Mouse (Mus musculus): Measurements from ENCODE around the gene Txlng. TPM values are rescaled to one million over a fixed set of nuclear protein-coding genes. Genes with fewer than 3 reads are reported as not detected.

Txlng gene
- polyA plus RNA-seq, 1 experiment from 2014 or later = 13.4 TPM

DNA sequence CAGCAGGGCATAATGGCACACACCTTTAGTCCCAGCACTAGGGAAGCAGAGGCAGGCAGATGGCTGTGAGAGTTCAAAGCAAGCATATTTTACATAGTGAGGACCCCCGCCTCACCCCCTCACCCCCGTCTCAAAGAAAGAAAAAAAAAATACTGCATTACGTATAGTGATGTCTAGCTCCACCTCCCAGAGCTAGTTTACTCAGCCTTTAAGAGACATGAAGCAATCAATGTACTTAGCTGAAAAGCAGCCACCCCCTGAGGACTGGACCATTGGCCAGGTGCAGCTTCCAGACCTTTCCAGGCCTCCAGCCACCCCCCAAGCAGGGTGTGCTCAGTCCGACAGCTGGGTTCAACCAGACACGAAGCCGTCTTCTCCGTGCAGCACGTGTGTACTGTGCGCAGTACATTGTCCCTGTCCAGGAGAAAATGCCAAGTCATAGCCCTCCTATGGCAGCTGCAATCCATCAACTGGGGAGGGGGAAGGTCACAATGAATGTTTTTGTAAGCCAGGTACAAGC, 93.1 kb downstream of the Txlng start:
- Histone ChIP-seq H3K4me1 (ENCODE audit: control insufficient read depth, insufficient read depth, low read length) (no peaks in the 10 kb centered on the region), H3K4me3 (ENCODE audit: low read length) (peak overlapping the region; percentile 46), H3K4me2 (ENCODE audit: low read depth, low read length) (peak overlapping the region; percentile 52), H3K9me3 (ENCODE audit: control insufficient read depth, low read length) (no peaks in the 10 kb centered on the region), H3K9ac (ENCODE audit: low read depth, low read length) (peak overlapping the region; percentile 58), H3K27ac (ENCODE audit: low read length) (peak overlapping the region; percentile 94), H3K36me3 (ENCODE audit: control insufficient read depth, insufficient read depth, low read length) (no peaks in the 10 kb centered on the region), H3K27me3 (replicated peaks; ENCODE audit: control insufficient read depth, insufficient read depth, low read length) (no peaks in the 10 kb centered on the region)
- 24% methylated on average over 9 of the region's 9 CpGs for WGBS
- ATAC-seq = peak; percentile 95

- peak; percentile 81 for ATAC-seq
- H3K36me3 ChIP-seq (ENCODE audit: control insufficient read depth, insufficient read depth, low read length) = no peaks in the 10 kb centered on the region
Measured at GRCm38 (mm10) chrX:162734997-162735929, 94.0 kb downstream of the Txlng start.

DNA sequence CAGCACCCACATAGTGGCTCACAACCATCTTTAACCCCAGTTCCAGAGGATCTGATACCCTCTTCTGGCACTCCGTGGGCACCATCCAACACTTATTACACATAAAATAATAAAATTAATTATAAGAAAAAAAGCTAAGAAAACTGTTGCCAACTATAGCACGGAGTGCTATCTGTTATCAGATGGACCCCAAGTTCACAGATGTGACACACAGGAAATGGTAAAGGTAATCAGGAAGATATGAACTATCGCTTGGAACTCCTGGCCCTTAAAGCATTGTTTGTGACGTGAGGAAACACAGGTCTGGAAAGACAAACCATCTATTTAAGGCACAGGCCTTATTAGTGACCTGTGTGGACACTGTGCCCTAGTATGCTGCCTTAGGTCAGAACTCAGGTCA, 99.2 kb downstream of the Txlng start:
- H3K27ac ChIP-seq (ENCODE audit: low read length) = no peak overlapping the region
- H3K4me2 ChIP-seq (ENCODE audit: low read depth, low read length) = no peak overlapping the region
- H3K4me3 ChIP-seq (ENCODE audit: low read length) = no peak overlapping the region
- no peak overlapping the region for H3K9ac ChIP-seq (ENCODE audit: low read depth, low read length)
- no peaks in the 10 kb centered on the region for H3K4me1 ChIP-seq (ENCODE audit: control insufficient read depth, insufficient read depth, low read length)
- H3K9me3 ChIP-seq (ENCODE audit: control insufficient read depth, low read length) = no peaks in the 10 kb centered on the region
- H3K36me3 ChIP-seq (ENCODE audit: control insufficient read depth, insufficient read depth, low read length) = no peaks in the 10 kb centered on the region
- no peak for ATAC-seq
- H3K27me3 ChIP-seq (replicated peaks; ENCODE audit: control insufficient read depth, insufficient read depth, low read length) = no peaks in the 10 kb centered on the region
- WGBS = 88% methylated on average over 4 of the region's 4 CpGs

More at GRCm38 (mm10) chrX:162734997-162735929, 94.0 kb downstream of the Txlng start:
- H3K4me2 ChIP-seq (ENCODE audit: low read depth, low read length) = peak overlapping the region; percentile 52
- no peaks in the 10 kb centered on the region for H3K4me1 ChIP-seq (ENCODE audit: control insufficient read depth, insufficient read depth, low read length)
- H3K9ac ChIP-seq (ENCODE audit: low read depth, low read length) = peak overlapping the region; percentile 58
- no peaks in the 10 kb centered on the region for H3K27me3 ChIP-seq (replicated peaks; ENCODE audit: control insufficient read depth, insufficient read depth, low read length)
- H3K27ac ChIP-seq (ENCODE audit: low read length) = peak overlapping the region; percentile 94
- no peaks in the 10 kb centered on the region for H3K9me3 ChIP-seq (ENCODE audit: control insufficient read depth, low read length)
- peak overlapping the region; percentile 46 for H3K4me3 ChIP-seq (ENCODE audit: low read length)
- 21% methylated on average over 25 of the region's 25 CpGs for WGBS

MicroRNAs encoded within 50 kb of the gene (microRNA counts, 519-probe panel; counts per million panel counts)
- microRNA mmu-miR-3473 = 1,898 counts per million, percentile 37 among the panel's probes with 10 or more counts

Small RNAs within 50 kb of the gene (microRNA-seq; reads per million reads assigned to microRNA genes)
- gene Mir3473a = not detected

Other genes with a start within 250 kb of the Txlng start
- 0.42 and 0.48 TPM in 2 replicates for gene Reps2, start 185.8 kb downstream of the Txlng start, polyA plus RNA-seq (2015; fragmentation: Nextera tagmentation; extraction: Ambion mirVana)
- 909 and 942 TPM in 2 replicates for gene Rbbp7, start 69.1 kb downstream of the Txlng start, polyA plus RNA-seq (2015; fragmentation: Nextera tagmentation; extraction: Ambion mirVana)
- 31.3 and 35.1 TPM in 2 replicates for gene Syap1, start 59.0 kb upstream of the Txlng start, polyA plus RNA-seq (2015; fragmentation: Nextera tagmentation; extraction: Ambion mirVana)
- gene Ctps2, start 71.8 kb upstream of the Txlng start, polyA plus RNA-seq (2015; fragmentation: Nextera tagmentation; extraction: Ambion mirVana) = 54.7 and 69.4 TPM in 2 replicates
- gene S100g, start 135.1 kb upstream of the Txlng start, polyA plus RNA-seq (2015; fragmentation: Nextera tagmentation; extraction: Ambion mirVana) = 305 and 338 TPM in 2 replicates